Mouse (Mus musculus) spleen, postnatal 14 days (tissue): ENCODE results near the gene Utrn.
"Not testable (repeated sequence)": the region's sequence is repeated elsewhere in the genome, so short reads cannot be mapped to it uniquely, and the experiment has no call there.

Experiments
- DNase-seq, 2 experiments: peaks; one replicate each; pipeline ENCODE4 v3.0.0; 2021 to 2022; ENCODE audit warnings: low spot score in 2 of 2

Utrn gene

DNA sequence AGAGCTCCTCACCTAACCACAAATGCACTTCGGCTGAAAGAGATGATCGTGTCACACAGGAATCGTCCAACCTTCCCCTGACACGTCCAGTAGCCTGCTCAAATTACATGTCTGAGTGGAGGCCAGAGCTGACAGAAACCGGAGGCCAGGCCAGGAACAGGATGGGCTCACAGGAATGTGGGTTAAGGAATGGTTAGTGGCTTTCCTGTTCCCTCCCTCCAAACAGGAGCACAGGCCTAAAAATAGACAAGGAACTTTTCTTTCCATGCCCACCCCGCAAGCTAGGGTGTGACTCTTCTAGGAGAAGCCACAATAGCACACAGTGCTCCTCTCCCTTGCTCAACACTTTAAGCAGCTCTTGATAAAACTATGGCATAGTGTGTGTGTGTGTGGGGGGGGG lies 174.4 kb downstream of the Utrn start:
- DNase-seq: no peak

DNA sequence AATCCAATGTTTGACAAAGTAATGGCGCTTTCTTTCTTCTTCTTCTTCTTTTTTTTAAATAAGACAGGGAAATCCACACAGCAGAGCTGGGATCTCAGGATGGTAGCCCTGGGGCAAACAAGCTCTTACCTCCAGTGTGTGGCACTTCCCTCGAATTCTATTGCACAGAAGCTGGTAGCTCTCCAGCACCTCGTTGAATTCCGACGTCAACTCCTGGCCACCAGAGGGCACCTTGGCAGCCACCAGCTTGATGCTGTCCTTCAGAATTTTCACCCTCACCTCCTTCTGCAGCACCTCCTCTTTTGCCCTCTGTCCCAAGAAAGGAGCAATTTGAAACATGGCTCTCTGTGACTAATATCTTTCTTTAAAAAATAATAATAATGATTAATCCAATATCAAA lies 178.6 kb downstream of the Utrn start:
- peak; percentile 17 to 46 for DNase-seq

DNA sequence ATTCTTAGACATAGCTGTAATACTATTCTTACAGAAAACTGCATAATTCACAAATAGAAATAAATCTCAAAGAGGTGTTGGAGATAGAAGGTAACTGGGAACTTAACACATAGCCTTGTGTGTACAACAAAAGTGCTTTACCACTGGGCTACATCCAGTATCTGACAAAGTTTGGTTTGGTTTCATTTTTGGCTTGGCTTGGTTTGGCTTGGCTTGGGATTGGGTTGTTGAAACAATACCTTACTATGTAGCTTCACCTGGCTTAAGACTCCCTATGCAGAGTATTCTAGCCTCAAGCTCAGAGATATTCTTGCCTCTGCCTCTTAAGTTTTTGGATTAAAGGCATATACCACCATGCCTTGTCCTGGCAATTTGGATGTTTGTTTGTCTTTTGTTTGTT lies 183.5 kb downstream of the Utrn start:
- DNase-seq: no peak

DNA sequence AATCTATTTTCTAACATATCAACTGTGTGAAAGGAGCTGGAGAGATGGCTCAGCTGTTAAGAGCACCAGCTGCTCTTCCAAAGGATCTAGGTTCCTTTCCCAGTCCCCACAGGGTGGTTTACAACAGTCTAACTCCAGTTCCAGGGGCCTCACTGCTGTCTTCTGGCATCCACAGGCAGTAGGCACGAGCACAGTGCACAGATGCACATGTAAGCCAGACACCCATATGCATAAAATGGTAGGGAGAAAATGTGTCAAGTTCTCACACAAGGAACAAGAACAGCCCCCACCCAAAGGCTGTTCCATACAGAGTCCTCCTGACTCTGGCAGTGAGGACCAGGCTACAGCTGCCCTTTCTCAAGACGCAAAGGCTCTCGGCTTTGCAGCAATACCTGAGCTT lies 185.1 kb downstream of the Utrn start:
- DNase-seq: no peak

DNA sequence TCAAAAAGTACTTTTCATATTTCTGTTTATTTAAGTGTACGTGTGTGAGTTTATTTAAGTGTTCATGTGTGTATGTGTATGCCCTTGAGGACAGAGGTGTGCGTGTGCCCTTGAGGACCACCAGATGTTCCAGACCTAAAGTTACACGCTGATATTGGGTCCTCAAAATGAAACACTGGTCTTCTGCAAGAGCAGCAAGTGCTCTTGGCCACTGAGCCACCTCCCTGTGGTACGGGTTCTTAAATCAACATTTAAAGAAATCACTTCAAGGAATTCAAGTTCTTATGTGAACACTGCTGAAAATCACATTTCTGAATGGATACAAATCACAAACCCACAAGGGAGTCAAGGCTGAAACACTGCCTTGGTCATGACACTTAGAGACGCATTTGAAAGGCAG lies 195.9 kb downstream of the Utrn start:
- DNase-seq: no peak

DNA sequence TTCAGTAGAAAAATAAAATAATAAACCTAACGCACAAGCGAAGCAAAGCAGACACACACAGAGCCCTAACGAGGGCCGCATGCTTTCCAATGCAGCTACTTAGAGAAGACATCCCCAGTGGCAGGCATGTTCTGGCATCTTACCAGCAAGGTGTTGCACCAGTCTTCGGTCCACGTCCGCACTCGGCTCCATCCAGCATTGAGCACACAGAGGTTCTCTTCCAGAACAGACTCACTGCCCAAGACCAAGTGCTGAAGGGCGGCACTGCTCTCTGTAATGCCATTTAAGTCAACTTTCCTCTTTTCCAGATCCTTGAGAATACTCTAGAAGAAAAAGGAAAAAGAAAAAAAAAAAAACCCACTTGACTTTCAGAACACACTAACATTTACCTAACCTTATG lies 197.6 kb downstream of the Utrn start:
- no peak for DNase-seq

DNA sequence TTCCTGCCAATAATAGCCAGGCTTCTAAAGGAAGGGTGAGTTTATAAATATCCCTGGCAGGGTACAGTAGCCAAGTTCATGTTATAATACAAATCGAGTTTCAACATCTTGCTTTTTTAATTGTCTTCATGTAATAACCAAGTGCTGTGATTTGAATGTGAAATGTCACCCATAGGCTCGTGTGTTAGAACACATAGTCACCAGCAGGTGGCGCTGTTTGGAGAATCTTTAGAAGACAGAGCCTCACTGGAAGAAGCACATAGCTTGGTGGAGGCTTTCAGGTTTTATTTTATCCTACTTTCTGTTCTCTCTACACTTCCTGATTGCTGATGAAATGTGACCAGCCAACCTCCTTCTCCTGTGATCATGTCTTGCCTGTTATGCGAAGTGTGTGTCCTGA lies 207.1 kb downstream of the Utrn start:
- no peak for DNase-seq

DNA sequence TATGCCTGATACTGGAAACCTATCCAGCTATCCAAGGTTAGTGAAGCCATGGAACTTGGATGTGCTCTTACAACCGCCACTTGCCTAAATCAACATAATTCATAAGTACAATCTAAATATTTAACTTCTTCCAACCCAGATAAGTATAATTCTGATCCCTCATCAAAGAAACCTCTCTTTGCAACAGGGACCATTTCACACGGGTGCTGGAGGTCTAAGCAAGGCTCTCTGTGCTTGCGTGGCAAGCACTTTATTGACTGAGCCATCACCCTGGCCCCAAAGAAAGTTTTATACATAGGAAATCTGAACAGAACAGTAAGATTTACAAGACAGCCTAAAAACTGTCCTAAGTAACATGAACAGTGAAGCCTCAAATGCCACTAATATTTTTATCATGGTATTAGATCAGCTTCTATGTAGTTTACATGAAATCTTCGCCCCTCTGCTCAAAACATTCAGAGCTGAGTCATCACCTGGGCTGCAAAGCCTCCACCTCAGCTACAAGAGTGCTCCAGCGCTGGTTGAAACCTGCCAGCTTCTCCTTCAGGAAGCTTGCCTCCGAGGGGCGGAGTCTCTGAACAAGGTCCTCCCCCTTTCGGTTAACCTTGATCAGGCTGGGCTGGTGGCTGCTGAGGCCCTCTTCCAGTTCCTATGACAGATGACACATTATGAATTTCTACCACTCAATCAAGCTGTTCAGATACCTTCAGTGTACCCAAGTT lies 211.0 kb downstream of the Utrn start:
- no peak for DNase-seq

DNA sequence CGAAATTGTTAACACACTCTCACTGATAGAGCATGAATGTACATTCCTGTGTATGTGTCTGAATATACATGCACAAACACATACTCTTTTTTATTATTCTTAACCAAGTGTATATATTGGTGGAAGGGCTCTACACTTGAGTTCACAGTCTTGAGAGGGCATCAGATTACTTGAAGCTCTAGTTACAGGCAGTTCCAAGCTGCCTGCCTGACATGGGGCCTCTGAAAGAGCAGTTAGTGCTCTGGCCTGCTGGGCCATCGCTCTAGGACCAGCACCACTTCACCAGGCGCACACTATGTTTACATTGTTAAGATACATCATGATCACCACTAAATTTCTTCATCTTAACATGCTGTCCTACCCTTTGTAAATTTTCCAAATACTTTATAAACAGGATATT lies 216.2 kb downstream of the Utrn start:
- DNase-seq: no peak

DNA sequence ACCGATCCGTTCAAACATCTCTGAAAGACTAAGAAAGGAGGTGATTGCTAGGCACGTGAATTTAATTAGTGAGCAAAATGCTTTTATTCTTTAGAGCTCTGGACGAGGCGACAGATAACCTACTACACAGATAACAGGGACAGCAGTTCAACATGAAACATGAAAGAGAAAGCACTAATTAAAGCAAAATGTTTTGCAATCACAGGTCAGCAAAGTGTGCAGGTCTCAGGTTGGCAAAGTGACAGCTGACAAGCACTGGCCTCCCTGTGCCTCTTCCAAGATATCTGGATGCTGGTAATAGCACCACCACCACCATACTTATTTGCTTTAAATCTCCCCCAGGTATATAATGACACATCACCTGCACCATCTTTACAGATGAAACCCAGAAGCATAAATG lies 223.0 kb downstream of the Utrn start:
- DNase-seq: no peak

DNA sequence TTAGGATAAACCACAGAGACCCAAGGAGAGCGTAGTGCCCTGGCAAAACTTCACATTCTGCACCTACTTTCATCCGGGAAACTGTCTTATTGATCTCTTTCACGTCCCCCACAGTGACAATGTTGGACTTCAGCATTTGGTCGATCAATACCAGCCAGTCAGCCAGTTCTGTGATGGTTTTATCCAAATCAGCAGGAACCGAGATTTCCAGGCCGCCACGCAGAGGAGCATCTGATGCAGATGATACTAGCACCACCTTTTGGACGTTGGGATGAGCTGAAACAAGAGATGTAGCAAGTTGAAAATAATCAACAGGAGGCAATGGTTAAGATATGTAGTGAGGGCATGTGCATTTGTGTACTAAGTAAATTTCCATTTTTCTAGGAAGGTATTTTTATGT lies 225.8 kb downstream of the Utrn start:
- no peak for DNase-seq

DNA sequence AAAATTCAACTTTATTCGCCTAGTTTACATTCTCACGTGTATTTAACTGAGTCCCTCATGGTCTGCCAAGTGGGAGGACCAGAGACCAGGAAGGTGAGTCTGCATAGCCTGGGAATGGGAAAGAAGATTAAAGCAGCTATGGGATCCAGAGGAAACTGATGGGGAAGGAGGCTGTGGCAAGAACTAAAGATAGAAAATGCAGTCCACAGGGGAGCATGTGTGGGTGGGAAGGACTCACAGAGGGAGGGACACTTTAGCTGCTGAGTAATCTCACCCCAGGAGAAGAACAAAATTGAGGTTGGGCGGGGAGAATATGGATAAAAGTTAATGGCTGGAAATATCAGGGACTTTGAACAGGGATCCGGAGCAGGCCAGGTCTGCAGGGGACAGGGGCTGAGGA lies 229.5 kb downstream of the Utrn start:
- no peak for DNase-seq

DNA sequence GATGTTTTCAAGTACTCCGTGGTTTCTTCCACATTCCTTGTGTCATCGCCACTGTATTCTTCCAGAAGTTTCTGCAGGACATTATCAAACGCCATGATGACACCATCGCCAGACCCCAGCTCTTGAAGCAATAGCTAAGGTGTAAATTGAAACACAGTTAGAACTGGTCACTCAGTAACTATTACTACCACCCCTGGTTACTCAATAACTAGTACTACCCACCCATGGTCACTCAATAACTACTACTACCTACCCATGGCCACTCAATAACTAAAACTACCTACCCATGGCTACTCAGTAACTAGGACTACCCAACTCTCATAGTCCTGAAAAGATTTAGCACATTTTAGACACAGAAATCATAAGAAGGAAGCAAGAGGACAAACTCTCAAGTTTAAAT lies 235.2 kb downstream of the Utrn start:
- DNase-seq: no peak

DNA sequence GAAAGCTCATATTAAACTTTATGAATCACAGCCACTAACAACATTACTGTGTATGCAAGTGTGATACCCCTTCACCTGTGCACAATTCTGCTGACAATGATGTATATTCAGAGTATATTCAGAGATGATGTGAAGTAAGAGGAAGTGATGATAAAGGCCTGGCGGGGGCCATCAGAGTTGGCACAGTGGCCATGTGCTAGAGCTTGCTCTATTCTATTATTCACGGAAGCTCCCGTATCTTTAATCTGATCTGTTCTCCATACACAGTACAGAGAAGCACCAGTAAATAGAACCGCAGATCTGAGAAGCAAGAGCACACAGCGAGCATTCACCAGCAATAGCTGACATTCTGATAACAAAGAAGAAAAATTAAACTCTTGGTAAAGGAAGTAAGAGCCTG lies 238.2 kb downstream of the Utrn start:
- DNase-seq: no peak

DNA sequence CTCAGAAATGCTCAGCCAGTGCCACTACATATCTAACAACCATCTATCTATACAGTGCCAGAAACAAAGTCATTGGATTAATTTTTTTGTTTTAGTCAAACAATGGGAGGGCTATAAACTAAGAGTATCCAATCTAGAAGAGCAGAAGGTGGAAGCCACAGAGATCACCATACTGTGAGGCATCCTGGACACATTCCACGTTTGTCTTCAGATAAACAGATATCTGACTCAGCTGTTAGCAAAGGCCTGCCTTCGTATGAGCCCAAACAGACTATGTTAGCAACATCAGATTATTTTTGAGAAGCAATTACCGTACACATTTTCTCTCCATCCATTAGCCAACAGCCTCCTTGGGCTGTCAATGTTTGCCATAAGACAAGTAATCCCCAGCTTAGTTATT lies 250.8 kb downstream of the Utrn start:
- DNase-seq: no peak

DNA sequence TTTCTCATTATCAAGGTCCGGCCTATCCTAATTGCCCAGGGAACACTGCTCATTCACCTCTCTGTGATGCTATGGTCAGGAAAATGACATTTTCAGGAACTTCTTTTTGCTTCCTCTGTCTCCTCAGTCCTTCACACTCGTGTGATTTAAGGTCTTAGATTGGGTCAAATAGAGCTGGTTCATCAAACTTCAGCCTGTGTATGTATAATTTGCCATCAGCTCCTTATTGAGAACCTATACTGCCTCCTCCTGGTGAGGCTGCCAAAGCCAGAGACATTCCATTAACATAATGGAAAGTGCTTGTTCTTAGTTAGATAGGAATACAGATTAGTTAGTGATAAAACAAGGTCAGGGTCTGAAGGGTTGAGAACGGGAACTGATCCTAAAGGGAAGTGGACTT lies 253.4 kb downstream of the Utrn start:
- no peak for DNase-seq

DNA sequence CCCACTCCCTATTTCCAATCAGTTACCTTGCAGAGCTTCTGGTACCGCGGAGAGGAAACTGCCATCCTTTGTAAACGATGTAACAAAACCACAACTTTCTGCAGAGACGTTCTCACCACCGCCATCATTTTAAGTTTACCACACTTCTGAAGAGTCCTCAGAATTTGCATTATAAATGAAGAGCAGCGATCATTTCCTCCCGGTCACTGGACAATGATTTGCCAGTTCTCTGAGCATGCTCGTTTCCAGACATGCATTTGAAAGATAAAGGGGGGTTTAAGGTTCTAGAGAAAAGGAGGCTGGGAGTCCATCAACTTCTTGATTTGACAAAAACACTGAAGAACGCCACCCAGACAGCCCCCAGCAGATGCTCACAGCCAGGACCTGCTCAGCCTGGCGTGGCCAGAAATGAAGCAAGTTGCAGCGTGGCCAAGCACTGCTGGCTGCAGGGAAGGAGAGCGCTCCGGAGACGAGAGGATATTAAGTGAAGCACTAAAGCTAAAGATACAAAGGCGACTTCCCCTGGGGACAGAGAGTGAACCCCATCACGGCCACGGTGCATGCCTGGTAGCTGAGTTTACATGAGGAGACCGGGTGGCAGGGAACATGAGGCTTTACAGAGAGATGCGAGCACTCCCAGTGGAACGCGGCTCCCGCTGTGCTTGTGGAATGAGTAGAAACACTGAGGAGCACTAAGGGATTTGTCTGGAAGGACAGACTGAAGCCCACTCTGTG lies 254.5 kb downstream of the Utrn start:
- DNase-seq: no peak

DNA sequence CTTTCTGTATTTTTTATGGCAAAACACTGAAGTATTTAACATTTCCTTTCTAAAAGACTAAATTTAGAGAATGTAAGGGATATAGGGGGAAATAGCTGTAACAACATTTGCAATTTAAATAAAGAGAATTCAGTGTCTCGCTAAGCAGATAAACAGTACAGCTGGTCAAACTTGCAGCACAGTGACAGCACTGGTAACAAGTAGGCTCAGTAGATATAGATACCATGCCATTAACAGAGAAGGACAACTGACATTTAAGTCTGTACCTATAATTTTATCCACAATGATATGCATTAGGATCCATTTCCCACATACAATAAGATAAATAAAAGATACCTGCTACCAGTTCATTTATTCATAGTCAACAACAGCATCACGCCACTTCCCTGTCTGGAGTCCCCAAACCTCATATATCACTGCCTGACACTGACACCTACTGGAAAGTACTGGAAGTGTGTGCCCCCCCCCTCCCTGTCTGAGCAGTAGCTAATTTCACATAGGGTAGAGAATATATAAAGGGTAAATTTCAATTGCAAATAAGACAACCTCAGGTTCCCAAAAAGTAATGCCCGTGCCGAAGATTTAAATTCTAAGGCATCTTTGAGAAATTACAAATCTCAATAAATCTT lies 256.8 kb downstream of the Utrn start:
- no peak for DNase-seq

DNA sequence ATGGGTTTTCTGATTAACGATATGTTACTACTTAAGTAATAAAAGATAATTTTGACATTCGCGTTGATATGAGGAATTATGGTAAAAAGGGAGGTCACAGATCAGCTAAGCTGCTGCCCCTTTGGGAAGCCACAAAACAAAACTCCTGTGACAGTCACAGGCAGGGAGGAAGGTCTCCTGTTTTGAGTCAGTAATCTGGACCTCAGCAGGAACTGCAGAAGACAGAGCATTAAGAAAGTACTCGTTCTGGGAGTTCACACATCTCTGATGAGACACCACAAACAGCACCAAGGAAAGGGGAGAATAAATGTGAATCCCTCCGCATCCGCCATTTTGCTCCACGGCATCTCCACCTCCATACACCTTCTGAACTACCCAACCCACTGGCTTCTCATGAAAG lies 259.3 kb downstream of the Utrn start:
- DNase-seq: no peak

DNA sequence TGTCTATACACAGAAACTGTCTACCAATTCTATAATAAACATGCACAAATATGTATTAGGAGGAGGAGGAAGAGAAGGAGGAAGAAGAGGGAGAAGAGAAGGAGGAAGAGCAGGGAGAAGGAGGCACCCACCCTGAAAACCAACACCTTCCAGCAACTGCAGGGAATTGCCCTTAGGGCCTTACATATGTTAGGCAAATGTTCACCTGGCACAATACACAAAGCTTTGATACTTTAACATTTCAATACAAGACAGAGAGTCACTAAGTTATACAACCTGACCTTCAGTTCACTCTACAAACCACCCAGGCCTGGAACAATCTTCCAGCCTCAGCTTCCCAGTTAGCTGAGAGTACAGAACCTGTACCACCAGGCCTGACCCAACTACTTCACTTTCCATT lies 260.5 kb downstream of the Utrn start:
- DNase-seq: no peak

DNA sequence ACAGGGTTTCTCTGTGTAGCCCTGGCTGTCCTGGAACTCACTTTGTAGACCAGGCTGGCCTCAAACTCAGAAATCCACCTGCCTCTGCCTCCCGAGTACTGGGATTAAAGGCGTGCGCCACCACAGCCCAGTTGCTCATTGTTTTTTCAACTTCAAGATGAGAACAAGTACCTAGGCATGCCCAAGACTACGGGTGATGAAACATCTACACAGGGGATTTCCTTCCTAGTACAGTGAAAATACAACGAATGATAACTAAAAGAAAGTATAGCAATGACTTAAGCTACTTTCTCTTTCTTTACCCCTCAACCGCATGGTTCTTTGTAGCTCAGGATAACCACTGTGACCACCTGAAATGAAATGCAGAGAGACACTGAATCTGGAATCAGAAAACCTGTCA lies 262.0 kb downstream of the Utrn start:
- DNase-seq: not testable (repeated sequence)

DNA sequence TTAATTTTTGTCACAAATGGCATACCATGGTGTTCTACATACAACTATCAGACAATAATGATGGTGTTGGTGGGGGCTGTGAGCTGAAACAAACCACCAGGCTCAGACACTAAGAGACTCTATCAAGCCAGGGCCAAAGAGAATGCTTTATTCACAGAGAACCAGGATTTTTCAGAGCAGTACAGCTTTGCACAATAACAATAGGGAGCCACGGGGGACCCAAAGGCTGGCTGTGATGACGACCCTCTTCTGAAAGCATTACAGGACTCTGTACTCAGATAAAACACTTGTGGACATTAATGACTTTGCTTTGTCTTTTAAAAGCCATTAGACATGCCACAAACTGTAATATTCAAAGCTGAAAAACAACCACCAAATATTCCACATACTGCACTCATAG lies 273.8 kb downstream of the Utrn start:
- no peak for DNase-seq

DNA sequence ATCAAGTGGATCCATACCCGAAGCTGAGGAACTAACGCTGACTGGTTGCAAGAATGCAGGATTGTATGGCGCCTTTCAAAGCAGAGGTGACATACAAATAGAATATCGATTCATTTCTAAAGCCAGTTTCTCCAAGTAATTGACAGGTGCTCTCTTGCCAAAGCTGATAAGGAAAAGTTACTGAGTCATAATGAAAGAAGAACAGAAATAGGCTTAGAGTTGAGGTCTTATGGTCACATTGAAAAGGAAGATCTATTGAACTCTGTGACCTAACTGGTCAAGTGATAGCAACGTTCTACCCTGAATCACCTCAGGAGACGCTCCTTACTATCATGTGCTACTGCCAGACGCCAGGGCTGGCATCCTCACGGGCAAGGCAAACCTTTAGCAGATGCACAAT lies 274.2 kb downstream of the Utrn start:
- DNase-seq: no peak
